Mouse (Mus musculus): Measurements from ENCODE around the gene Prkag2.

GRCm38 (mm10) chr5:25115216-25115615 is 14.8 kb upstream of the Prkag2 start:
- TF ChIP-seq CTCF (IDR thresholded peaks at IDR 0.05; ENCODE audit: low read depth, low read length) (no peak), GATA1 (IDR thresholded peaks at IDR 0.05; ENCODE audit: borderline replicate concordance, low read length) (no peak)

Measured in G1E (cell line).